Mouse (Mus musculus) cerebellum, postnatal 25 days (tissue): Measurements from ENCODE around the gene Ptprn.

ENCODE experiments used
- DNase-seq, 2 experiments: peaks; one replicate each; pipeline ENCODE4 v3.0.0; 2021; ENCODE audit warnings: mixed read lengths in 2 of 2

Ptprn gene

DNA sequence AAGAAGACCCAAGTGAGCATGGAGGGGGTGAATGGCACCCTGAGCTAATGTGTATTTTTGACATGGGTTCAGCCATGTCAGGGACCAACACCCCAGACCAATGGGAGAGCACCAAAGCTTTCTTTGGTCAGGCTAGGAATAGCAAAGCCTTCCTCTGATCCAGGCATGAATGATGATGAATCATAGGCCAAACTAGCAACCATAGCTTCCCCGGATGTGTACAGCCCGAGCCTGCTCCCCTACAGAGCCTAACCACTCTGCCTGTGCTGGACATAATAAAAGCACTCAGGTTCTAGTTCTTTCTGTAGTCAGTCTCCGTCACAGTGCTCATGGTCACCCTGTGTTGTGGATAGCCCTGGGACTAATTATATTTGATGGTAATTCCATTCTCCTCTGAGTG lies 42.8 kb downstream of the Ptprn start:
- DNase-seq, result no peak

DNA sequence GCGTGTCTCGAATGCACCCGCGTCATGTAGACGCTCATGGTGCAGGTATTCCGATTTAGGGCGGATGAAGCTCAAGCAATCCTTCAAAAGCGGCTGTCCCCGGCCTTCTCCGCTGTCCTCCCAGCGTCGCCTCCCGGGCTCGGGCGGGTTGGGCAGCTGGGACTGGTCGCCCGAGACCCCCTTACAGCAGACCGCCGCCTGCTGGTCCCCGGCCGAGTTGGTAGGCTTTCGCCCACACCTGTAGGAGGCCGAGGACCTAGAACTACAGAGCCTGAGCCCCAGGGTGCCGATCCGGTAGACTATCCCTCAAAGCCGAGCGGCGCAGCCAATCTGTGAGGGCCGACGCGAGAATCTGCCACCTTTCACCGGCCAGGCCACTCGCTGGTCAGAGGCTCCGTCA lies 44.8 kb downstream of the Ptprn start, which contains the start of gene Tuba4a:
Tuba4a (minus strand) TSS at position 335 of the 400 bp plus-strand sequence.
- DNase-seq, result peak in 1 of 2 experiments; percentile 79

DNA sequence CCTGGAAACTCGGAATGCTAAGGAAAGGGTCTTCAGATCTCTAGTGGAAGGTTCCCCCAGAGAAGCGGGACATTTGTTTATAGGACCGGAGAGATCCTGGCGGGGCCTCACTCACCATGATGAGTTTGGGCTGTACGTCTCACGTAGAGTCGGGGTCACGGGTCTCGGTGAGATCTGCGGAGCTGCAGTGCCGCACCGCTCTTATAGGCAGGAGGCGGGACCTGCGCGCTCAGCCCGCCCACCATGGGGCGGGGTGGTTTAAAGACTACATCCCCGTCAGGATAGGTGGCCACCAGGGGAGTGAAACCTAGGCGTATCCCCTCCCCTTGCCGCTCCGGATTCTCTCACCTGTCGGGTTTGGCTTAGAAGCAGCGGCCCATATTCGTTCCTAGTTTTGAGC lies 45.2 kb downstream of the Ptprn start:
- peak; percentile 98 for DNase-seq

DNA sequence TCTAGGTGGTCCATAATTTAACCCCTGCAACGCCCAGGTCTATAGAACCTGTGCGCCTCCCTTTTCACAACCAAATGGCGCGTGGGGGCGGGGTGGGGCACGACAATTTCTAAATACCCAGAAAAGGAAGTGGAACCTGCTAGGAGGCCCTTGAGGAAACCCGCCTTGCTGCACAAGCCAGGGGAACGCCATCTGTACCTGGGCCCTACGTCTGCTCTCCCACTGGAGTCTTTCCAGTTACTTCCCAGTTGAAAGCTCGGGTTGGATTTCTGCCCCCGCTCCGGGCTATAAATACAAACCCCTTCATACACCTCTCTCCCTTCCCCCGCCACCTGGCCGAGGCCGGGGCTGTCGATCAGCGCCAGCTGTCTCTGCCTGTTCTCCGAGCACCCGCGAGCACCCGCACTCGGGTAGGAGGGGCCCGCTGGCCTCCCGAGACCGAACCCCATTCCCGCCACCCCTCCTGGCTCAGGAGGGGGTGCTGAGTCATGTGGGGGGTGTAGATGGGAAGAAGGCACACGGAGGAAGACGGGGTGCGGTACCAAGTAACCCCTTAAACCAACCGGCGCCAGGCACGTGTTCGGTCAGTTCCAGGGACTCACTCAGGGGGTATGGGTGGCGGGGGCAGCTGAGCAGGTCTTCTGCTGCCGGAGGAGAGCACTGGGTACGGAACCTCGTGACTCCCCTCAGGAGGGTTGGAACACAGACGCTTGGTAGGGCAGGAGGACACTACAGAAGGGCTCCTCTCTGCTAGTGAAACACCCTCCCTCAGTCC lies 45.9 kb downstream of the Ptprn start:
- DNase-seq, result peak; percentile 93 to 96

DNA sequence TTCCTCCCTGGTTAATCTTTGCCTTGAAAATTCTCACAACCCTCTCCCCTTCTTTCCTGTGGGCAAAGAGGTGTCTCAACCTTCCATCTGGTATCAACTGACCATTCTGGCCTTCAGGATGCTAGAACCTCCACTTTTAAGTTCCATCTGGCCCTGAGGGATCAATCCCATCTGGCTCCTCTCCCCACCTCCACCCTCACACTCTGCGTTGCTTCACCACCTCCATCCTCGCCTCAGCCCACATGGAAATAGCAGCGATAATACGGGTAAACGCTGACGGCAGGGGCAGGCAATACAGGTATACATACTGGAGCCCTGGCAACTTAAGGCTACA lies 46.4 kb downstream of the Ptprn start:
- DNase-seq, result no peak

DNA sequence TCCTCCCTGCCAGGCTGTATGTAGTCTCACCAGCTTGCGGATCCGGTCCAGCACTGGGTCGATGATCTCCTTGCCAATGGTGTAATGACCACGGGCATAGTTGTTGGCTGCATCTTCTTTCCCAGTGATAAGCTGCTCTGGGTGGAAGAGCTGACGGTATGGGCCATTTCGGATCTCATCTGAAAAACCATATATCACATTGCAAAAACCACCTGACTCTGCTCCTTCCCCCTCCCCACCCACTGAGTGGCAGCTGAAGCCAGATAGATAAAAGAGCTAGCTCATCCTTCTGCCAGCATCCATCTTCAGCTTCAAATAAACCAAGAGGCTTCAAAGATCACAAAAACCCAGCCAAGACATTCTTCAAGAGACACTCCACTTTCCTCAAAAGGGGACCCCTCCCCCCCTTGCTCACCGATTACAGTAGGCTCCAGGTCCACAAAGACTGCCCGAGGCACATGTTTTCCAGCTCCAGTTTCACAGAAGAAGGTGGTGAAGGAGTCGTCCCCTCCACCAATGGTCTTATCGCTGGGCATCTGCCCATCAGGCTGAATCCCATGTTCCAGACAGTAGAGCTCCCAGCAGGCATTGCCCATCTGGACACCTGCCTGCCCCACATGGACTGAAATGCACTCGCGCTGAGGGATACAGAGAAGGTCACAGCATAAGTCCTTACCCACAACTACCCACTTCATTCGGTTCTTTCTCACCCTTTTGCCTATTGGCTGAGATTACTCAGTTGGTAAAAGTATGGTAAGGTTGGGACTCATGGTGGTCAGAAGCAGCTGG lies 47.3 kb downstream of the Ptprn start:
- peak; percentile 69 to 73 for DNase-seq

DNA sequence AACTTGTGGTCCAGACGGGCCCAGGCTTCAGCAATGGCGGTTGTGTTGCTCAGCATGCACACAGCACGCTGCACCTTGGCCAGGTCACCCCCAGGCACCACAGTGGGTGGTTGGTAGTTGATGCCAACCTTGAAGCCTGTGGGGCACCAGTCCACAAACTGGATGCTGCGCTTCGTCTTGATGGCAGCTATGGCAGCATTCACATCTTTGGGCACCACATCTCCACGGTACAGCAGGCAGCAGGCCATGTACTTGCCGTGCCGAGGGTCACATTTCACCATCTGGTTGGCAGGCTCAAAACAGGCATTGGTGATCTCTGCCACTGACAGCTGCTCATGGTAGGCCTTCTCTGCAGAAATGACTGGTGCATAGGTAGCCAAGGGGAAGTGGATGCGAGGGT lies 48.5 kb downstream of the Ptprn start:
- peak; percentile 28 to 37 for DNase-seq

DNA sequence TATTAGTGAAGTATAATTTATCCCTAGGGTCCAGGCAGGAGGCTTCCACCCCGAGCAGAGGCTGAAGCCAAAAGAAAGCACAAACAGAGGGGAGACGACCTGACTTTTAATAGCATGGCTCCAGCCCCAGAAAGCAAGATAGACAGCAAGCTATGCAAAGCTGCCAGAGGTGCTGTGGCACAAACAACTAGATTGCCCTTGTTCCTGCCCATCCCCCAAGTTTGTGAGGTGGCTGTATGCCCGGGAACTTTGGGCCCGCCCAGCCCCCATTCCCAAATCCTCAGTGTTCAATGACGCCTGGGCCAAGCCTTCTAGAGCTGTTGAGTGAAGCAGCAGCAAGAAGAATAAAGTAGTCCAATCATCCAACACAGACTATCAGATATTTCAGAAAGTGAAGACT lies 49.4 kb downstream of the Ptprn start:
- peak in 1 of 2 experiments; percentile 55 for DNase-seq

DNA sequence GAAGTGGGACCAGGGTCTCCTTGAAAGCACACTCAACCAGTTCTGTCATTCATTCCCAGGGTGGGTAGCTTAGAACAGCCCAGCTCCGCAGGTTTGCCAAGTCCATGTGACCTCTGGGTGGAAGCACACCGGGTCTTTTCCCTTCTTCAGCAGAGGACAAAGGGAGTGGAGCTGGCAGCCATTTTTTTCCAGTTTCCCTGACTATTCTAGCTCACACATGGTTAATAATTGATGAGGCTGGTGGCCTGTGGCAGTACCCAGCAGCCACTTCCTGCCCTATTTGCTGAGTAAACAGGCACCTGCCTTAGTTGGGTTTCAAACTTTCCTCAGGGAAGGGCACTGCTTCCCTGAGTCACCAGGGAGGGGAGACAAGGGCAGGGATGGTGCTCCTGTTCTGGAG lies 49.9 kb downstream of the Ptprn start:
- DNase-seq, result no peak

DNA sequence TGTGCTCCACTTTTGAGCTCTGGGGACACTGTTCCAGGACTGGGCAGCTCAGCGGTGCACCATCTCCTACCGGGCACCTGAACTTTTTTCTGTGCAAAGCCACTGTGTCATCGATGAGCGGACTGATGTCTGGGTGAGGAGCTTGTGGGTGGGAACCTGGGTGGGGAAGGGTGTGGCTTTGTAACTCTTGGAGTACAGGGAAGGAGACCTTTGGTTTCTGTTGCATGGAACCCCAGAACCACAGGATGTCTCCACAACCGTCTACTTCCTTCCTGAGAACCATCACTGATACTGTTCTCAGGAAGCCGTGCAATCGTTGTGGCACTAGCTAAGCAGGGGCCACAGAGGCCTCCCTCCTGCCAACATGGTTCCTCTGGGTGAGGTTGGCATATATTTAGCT lies 51.2 kb downstream of the Ptprn start:
- DNase-seq, result no peak

DNA sequence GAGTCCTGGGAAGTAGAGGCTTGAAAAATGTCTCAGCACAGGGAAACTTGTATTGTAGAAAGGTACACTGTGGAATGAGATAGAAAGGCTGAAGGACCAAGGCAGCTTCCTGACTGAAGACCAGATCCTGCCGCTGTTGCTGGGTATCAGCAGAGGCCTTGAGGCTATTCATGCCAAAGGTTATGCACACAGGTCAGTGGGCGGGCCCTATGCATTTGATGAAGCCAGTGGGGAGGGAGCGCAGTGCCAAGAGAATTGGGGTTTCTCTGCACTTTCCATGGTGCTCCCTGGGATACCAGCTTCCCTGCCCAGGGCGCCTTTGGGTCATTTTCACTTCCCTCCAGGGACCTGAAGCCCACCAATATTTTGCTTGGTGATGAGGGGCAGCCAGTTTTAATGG lies 51.8 kb downstream of the Ptprn start:
- DNase-seq, result peak in 1 of 2 experiments; percentile 30

DNA sequence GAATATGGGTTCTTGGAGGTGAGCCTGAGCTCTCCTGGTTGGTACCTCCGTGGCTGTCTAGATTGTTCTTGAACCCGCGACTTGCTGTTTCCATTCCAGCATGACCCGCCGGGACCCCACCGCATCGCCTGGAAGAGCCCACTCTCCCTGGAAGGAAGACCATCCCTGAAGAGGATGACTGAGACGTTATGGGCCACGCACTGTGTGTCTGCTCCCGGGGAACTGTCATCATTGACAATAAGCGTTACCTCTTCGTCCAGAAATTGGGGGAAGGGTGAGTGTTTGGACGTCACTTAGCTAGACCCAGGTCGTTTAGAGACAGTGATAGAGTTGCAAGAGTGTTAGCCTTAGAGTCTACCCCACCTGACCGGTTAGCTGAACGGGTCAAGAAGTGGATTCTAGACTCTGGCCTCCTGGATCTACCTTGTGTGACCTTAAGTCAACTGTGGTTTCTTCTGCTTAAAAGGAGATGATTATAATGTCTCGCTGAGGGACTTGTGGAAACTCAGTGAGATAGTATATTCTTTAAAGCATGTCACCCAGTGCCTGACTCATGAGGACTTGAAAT lies 53.1 kb downstream of the Ptprn start:
- no peak for DNase-seq

DNA sequence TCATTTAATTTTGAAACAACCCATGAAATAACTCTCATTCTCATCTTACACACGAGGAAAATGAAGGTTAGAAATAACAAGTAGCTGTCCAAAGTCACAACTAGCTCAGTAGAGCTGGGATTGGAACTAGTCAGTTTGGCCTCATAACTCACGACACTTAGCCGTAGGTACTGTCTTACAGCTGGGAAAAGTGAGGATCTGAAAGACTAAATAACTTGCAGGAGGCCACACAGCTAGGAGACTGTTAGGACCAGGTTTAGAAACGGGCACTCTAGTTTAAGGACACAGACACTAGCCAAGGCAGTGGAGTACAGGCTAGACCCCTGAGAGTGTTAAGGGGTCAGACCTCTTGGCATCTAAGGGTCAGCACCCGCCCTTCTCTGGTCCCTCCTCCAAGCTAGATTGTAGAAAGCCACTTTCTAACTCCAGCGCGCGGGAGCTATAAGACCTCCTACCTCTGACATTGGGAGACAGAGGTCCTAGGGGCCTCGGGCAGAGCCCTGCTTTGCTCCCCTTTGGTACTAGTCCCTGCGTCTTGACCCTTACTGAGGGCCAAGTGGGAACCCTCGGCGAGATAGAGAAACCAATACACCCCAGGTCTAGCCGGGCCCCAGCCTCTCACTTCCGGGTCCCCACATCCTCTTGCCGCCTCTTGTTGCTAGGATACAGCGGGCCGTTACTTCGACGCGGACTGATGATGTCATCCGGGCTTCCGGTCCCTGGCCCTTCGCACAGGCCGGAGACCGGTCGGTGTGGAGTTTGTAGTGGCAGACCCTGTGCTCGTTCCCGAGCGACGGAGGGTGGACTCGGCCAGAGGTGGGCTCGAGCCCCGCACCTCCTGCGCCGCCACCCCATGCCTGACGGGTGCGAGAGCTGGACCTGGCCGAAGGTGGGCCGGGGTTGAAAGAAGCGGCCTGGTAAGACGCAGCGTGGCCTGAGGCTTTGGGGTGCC lies 53.9 kb downstream of the Ptprn start, which contains the start of the genes Glb1l and Stk16:
Glb1l (minus strand) TSS at position 678 of the 952 bp plus-strand sequence.
Stk16 (plus strand) TSS at position 703 of the 952 bp plus-strand sequence.
- peak; percentile 96 to 98 for DNase-seq

DNA sequence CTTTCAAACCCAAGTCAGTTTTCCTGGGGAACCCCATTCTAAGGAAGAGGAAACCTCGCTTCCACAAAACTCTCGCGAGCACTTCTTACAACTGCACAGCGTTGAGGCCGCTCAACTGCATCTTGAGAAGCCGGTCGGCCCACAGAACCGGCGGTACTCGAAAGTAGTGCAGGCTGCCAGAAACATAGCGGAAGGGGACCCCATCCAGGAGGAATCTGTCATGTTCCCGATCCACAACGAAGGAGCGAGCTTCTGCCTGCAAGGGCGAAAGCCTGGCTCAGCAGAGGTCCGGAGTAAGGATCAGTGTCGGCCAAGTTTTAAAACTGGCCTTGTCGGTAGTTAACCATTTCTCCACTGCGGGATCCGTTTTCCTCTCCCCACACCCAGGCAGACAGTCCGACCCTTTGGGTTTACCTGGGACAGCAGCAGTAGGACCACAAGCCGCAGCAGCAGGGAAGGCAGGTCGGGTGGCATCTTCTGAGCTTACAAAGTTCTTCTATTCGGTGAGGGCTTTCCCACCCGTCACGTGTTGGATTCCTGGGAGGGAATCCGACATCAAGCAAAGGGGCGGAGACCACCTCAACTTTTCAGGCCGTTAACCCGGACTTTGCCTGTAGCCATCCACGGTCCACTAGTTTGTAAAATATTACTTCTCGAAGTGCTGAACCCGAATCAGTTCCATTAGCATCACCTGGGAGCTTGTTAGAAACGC lies 55.2 kb downstream of the Ptprn start:
- no peak for DNase-seq

DNA sequence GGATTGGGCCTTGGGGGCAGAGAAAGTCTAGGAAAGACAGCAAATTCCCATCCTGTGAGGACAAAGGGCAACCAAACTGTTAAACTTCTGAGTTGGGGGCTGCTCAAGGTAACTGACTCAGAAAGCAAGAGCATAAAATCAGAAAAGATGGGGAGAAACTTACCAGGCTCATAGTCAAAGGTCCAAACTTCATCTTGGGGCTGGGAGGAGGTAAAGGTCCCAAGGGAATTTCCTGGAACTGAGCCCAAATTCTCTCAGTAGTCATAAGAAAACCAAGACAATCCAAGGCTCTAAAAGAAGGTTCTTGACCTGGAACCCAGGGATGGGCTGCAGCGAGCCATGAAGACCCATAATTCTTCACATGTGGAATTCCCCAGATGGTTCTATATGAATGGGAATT lies 63.1 kb downstream of the Ptprn start:
- DNase-seq, result no peak
